Mouse (Mus musculus) gastrocnemius, postnatal 14 days (tissue): Measurements from ENCODE around the gene Vmn1r111. TPM values are rescaled to one million over a fixed set of nuclear protein-coding genes. Genes with fewer than 3 reads are reported as not detected.
"Not testable (repeated sequence)": the region's sequence is repeated elsewhere in the genome, so short reads cannot be mapped to it uniquely, and the experiment has no call there.

Experiments
- DNase-seq: peaks from one replicate; pipeline ENCODE4 v3.0.0; 2021; ENCODE audit warnings: mixed read lengths
- intact Hi-C: fragments of 180-260 bp; cut with DNase I; formaldehyde crosslinking; loops from one replicate; pipeline ENCODE4 v1.15.1; 2025; ENCODE audit warnings: low total_unique reads
- long read RNA-seq, 2 experiments: library from polyadenylated mRNA; stranded (forward); transcript quantifications; one replicate each; pipeline ENCODE4 v2.0.0; 2021
- total RNA-seq, 2 experiments: library from RNA; stranded (reverse); gene quantifications; 2 replicates each; pipeline ENCODE4 v1.2.3; 2021

The Vmn1r111 gene
- total RNA-seq, result not detected
- long read RNA-seq, experiment 1, result 0 reads
- long read RNA-seq, experiment 2, result 0 reads

GRCm38 (mm10) chr7:20703116-20703515 is at the start of gene Vmn1r111:
Vmn1r111 (minus strand) TSS chr7:20703216.
- intact Hi-C loops, DNase-seq: not testable (repeated sequence)

- DNase-seq, intact Hi-C loops: not testable (repeated sequence)
These were observed 27.5 kb upstream of the Vmn1r111 start, which contains the start of gene Gm10668 for GRCm38 (mm10) chr7:20730524-20730923. Gm10668 (minus strand) TSS chr7:20730624.

GRCm38 (mm10) chr7:20668618-20669017 is 34.4 kb downstream of the Vmn1r111 start, which contains the start of gene Vmn1r107:
Vmn1r107 (plus strand) TSS chr7:20668918.
- intact Hi-C loops, result not testable (repeated sequence)

More at GRCm38 (mm10) chr7:20668618-20669017, 34.4 kb downstream of the Vmn1r111 start, which contains the start of gene Vmn1r107:
- not testable (repeated sequence) for DNase-seq

Other genes starting within 250 kb of the Vmn1r111 start
- not detected for gene Gm10670, start 228.3 kb downstream of the Vmn1r111 start, total RNA-seq
- gene Vmn1r103, start 192.7 kb downstream of the Vmn1r111 start, total RNA-seq, result not detected
- not detected for gene Vmn1r104, start 169.4 kb downstream of the Vmn1r111 start, total RNA-seq
- gene Gm5726, start 157.5 kb downstream of the Vmn1r111 start, total RNA-seq, result not detected
- gene Gm4141, start 127.0 kb downstream of the Vmn1r111 start, total RNA-seq, result not detected
- not detected for gene Gm4513, start 104.2 kb downstream of the Vmn1r111 start, total RNA-seq
- gene Vmn1r107, start 34.3 kb downstream of the Vmn1r111 start, total RNA-seq, result not detected
- not detected for gene Gm10668, start 27.4 kb upstream of the Vmn1r111 start, total RNA-seq
- gene Vmn1r112, start 68.0 kb upstream of the Vmn1r111 start, total RNA-seq, result not detected
- gene Vmn1r113, start 84.1 kb upstream of the Vmn1r111 start, total RNA-seq, result not detected
- not detected for gene Vmn1r114, start 109.0 kb upstream of the Vmn1r111 start, total RNA-seq
- not detected for gene Vmn1r115, start 141.8 kb upstream of the Vmn1r111 start, total RNA-seq
- gene Vmn1r116, start 169.0 kb upstream of the Vmn1r111 start, total RNA-seq, result not detected
- not detected for gene Vmn1r117, start 180.9 kb upstream of the Vmn1r111 start, total RNA-seq
- not detected for gene Vmn1r118, start 209.1 kb upstream of the Vmn1r111 start, total RNA-seq